Mouse (Mus musculus) heart, postnatal 25 days (tissue): Measurements from ENCODE around the gene Pacrg. TPM values are rescaled to one million over a fixed set of nuclear protein-coding genes. Genes with fewer than 3 reads are reported as not detected.

Source experiments
- DNase-seq: peaks from one replicate; pipeline ENCODE4 v3.0.0; 2022; ENCODE audit warnings: low spot score
- intact Hi-C: fragments of 180-260 bp; cut with DNase I; formaldehyde crosslinking; loops from one replicate; pipeline ENCODE4 v1.15.1; 2025
- total RNA-seq, 2 experiments: library from RNA; stranded (reverse); gene quantifications; 2 replicates each; pipeline ENCODE4 v1.2.3; 2021

The Pacrg gene
- total RNA-seq, 2 experiments from 2014 or later, result 1.1 to 1.2 TPM

- no peak for DNase-seq
Measured at GRCm38 (mm10) chr17:10628240-10628639, 211.9 kb downstream of the Pacrg start.

DNA sequence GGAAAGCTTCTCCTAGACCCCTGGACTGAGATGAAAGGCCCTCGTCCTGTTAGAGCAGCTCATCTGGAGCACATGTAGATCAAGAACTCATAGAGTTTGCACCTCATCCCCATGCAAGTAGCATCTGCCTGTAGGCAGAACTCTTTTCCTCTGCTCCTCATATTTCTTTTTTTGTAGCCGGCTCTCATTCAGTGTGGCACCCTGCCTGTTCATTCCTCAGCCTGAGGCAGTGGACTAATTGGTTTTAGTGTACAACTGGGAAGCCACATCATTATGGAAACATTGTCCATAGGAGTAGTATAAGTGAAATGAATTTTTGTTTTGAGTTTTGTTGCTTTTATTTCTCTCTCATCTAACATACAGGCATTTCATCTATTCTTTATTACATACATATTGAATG is 212.6 kb downstream of the Pacrg start:
- intact Hi-C loops, result no loop called here
- no peak for DNase-seq

More at GRCm38 (mm10) chr17:10628240-10628639, 211.9 kb downstream of the Pacrg start:
- intact Hi-C loops, result no loop called here

- intact Hi-C loops, result no loop called here
- DNase-seq, result no peak
Measured at GRCm38 (mm10) chr17:10626299-10627095, 213.6 kb downstream of the Pacrg start.

DNA sequence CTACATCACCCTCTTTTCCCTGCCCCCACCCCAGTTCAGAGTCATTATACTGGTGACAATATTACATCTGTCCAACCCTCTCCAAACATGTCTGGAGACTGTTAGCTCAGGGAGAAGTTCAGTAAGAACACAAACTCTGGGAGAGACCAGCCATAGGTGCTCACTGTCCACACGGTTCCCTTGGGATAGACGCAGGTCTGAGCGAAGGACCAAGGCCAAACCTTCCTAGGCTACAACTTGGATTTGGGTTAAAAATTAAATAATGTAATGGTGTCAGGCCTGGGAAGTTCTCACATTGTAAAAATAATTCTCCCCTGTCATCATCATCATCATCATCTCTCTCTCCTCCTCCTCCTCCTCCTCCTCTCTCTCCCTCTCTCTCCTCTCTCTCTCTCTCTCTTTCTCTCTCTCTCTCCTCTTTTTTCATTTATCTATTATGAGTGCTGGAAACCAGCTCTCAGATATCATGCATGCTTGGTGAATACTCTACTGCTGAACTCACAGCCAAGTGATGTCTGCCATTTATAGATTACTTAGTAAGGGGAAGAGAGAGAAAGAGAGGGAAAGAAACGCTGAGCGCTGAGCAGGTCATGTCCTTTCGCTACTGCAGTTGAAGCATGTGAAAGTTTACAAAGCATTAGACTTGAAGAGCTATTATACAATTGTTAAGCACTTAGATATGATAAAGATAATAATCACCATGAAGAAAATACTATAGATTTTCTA is 215.2 kb downstream of the Pacrg start:
- no peak for DNase-seq
- intact Hi-C loops, result no loop called here

- intact Hi-C loops, result no loop called here
- DNase-seq, result no peak
Measured at GRCm38 (mm10) chr17:10620621-10621020, 219.5 kb downstream of the Pacrg start.

DNA sequence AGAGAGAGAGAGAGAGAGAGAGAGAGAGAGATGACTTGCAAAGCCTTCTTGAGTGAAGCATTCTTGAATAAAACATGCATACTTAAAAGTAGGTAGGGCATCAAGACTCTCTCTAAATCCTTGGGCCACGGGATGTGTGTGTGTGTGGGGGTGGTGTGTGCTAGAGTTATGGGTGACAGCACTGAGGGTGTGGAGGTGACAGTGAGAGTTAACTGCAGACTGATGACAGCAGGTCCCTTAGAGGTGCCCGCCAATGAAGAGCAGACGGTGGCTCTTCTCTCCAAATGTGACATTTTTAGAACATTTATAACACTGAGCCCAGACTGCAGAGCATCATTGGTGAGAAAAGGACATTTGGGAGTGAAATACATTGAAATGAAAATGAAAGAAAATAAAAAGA is 220.2 kb downstream of the Pacrg start:
- DNase-seq, result no peak
- intact Hi-C loops, result no loop called here

GRCm38 (mm10) chr17:10617656-10618055 is 222.5 kb downstream of the Pacrg start:
- intact Hi-C loops, result no loop called here
- no peak for DNase-seq

DNA sequence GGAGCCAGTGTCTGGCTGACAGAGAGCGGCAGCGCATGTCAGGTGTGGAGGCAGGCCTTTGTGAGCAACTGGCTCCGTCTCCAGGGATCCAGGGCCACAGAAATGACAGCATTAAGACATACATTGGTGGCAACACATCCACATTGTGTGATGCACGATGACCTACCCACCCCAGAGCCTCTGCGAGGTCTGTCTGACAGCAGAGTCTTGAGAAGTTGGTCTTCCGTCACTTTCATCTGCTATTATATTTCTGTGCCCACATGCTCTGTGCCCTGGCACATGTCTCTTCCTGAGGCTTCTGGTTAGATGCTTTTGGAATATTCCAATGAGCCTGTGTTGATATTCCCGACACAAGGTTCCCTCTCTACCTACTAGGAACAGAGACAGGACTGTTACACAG is 224.5 kb downstream of the Pacrg start:
- intact Hi-C loops, result no loop called here
- DNase-seq, result no peak

DNA sequence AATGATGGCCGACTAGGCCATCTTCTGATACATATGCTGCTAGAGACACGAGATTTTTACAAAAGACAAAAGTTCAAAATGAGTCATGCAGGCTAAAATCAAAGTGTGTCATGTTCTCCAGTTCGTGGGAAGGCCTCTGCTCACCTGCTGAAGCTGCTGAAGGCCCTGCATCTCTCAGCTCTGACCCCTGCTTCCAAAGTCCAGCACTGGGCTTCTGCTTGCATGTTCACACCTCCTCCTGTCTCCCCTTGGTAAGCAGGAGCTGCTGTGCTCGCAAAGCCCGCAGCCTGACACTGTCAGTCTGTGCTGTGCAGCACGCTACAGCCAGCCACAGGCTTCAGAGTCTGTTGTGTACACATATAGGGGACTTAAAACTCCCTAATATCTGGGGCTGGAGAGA is 225.4 kb downstream of the Pacrg start:
- no peak for DNase-seq
- intact Hi-C loops, result no loop called here

DNA sequence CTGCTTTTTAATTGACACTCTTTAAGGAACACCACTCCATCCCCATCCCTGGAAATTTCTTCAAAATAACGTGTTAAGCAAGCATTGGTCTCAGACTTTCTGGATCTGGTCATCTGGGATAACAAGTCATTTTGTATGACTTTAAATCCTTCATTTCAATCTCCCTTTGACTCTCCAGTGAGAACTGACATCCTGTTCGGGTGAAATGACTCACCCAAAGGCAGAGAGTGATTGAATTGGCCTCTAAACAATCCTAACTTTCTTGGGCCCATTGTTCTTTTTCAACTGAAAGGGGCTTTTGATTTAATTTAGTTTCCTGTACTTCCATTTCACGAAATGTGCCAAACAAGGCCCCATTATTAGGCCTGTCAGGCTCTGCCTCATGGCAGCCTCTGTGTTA is 228.5 kb downstream of the Pacrg start:
- no peak for DNase-seq
- intact Hi-C loops, result no loop called here

GRCm38 (mm10) chr17:10608146-10608545 is 232.0 kb downstream of the Pacrg start:
- no peak for DNase-seq
- intact Hi-C loops, result no loop called here

GRCm38 (mm10) chr17:10606090-10606489 is 234.0 kb downstream of the Pacrg start:
- intact Hi-C loops, result no loop called here
- no peak for DNase-seq

- no peak for DNase-seq
- intact Hi-C loops, result no loop called here
Measured at GRCm38 (mm10) chr17:10597741-10598140, 242.4 kb downstream of the Pacrg start.

DNA sequence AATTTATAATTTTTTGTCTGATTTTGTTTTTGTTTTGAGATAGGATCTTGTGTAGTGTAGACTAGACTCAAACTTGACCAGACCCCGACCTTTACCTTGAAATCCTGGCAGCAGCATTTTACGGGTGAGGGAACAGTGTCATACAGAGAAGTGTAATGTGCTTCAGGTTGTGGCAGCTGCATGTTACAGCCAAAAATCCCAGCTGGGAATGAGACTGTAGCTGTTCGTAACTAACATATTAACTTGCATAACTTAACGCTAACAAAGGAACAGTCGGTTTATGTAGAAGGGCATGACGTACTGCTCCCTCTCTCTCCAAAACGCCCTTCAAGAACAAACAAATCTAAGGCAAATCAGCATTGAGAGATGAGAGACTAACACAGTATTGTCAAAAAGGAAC is 250.5 kb downstream of the Pacrg start:
- DNase-seq, result no peak
- intact Hi-C loops, result no loop called here

DNA sequence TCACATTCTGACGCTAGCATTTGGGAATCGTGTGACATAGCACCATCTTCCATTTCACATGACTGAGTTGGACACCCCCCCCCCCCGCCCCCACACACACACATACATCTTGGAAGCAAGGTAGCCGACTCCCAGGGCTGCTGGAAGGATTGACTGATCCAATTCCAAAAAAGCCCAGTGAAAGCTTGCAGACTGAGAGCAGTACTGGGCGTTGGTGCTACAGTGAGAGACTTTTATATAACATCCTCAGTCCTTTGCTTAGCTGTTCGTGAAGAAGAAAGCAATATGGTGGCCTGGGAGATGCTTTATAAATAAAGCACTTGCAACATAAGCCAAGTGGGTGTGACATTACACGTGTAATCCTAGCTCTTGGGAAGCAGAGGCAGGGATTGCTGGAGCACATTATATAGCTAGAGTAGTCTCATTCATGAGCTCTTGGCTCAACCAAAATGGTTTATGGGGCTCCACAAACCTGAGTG is 251.2 kb downstream of the Pacrg start:
- DNase-seq, result no peak
- intact Hi-C loops, result no loop called here

DNA sequence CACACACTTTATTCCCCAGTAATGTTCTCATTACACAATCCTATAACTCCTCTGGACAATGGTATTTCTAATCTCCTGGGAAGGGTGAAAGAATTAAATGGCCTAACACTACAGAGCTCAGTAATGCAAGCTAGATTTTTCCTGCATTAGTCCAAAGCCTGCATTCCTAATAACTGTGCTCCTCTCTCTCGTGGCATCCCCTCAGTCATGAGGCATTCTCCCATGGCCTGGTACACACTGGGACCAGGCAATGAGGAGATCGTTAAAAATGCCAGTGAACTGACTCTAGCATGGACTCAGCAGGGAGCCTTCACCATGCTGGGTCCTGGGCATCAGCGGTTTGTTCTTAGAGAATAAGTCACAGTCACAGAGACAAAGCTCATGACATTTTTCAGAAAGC is 256.8 kb downstream of the Pacrg start:
- no peak for DNase-seq
- intact Hi-C loops, result no loop called here

DNA sequence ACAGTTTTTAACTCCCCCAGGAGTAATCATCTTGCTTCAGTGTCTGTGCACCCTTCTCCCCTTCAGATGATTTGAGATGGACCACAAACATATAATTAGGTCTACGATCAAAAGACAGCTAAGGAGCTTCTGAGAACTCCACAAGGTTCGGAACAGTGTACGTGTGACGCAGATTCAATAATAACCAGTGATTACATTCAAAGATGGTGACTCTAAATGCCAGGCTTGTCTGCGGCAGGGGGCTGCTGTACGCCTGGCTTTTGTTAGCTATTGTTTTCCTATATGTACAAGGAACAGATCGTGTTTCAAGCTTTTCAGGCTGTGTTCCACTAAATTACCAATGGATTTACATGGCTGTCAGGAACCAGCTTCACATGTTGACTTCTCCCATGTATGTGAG is 264.8 kb downstream of the Pacrg start:
- intact Hi-C loops, result no loop called here
- no peak for DNase-seq

- intact Hi-C loops, result no loop called here
- DNase-seq, result no peak
Measured at GRCm38 (mm10) chr17:10572436-10572835, 267.7 kb downstream of the Pacrg start.

DNA sequence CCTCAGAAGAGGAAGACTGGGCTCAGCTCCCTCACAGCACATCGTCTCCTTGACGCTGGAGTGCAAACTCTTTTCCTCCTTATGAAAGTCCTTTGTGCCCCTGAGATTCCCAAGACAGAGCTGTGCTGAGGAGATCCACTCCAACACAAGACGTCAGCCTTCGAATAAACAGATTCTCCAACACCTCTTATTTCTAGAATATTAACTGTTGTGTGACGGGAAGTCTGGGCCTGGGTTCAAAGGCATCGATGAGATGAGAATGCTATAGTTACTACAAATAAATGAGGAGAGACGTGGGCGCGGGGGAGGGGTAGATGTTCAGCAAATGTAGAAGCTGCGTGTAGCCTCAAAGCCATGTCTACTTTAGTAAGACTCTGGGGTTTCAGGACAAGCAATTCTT is 270.8 kb downstream of the Pacrg start:
- intact Hi-C loops, result no loop called here
- no peak for DNase-seq

- DNase-seq, result no peak
- intact Hi-C loops, result no loop called here
Measured at GRCm38 (mm10) chr17:10567411-10567810, 272.7 kb downstream of the Pacrg start.

DNA sequence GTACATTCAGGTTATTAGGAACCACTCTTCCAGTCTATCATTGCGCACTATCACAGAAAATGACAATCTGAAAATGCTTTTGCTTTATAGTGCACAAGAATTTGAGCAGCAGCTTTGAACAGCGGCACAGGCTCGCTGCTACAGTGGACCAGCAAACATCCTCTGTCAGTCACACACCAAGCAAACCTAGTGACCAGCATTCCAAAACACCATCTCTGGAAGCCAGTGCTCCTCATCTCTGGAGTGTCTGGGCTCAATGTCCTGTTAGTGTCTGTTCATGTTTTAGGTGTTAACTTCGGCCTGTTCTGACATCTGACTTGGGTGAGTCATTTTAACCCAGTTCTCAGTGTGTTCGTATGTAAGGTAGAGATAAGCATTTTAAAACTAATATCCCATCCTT is 275.9 kb downstream of the Pacrg start:
- intact Hi-C loops, result no loop called here
- DNase-seq, result no peak
